Mouse (Mus musculus) liver, adult 2 months (tissue): ENCODE data around the gene Olfr1462.

Experiments
- CTCF ChIP-seq: fragments of 200-500 bp; IDR thresholded peaks from 2 replicates; pipeline ENCODE4 v1.5.1; 2011; ENCODE audit warnings: low read depth, low read length, control low read depth
- POLR2A ChIP-seq: fragments of 200-500 bp; IDR thresholded peaks from 2 replicates; pipeline ENCODE4 v1.6.1; 2011; ENCODE audit warnings: low read length, control low read depth; ENCODE audit not compliant: insufficient read depth; ENCODE audit errors: extremely low read depth

- TF ChIP-seq CTCF (no peak), POLR2A (no peak)
Observed at GRCm38 (mm10) chr19:13185434-13185833, at the start of gene Olfr1462.
